Mouse (Mus musculus) midbrain, postnatal 0 days (tissue): ENCODE data around the gene Sele. TPM values are rescaled to one million over a fixed set of nuclear protein-coding genes. Genes with fewer than 3 reads are reported as not detected.

Experiments
- ATAC-seq: fragments of 200-750 bp; cut with Nextera tagmentation; 2 replicates; pipeline ENCODE4 v1.8.0; 2017; ENCODE audit warnings: moderate number of reproducible peaks, mild to moderate bottlenecking, moderate TSS enrichment, moderate library complexity; ENCODE audit not compliant: low FRiP score
- DNase-seq: peaks from one replicate; pipeline ENCODE4 v3.0.0-alpha.2; 2015; ENCODE audit warnings: low spot score
- H3K27ac ChIP-seq: fragments of 300-500 bp; sonication (generic); 2 replicates; pipeline ENCODE4 v1.5.1; 2014; ENCODE audit warnings: low read depth, mild to moderate bottlenecking, low read length, mixed read lengths
- H3K27me3 ChIP-seq: fragments of 300-500 bp; sonication (generic); 2 replicates; pipeline ENCODE4 v1.6.1; 2014; ENCODE audit warnings: low read length, control low read depth, mixed read lengths; ENCODE audit not compliant: insufficient read depth
- H3K36me3 ChIP-seq: fragments of 300-500 bp; sonication (generic); 2 replicates; pipeline ENCODE4 v1.6.1; 2014; ENCODE audit warnings: low read length, control low read depth, mixed read lengths; ENCODE audit not compliant: insufficient read depth
- H3K4me1 ChIP-seq: fragments of 300-500 bp; sonication (generic); 2 replicates; pipeline ENCODE4 v1.6.1; 2014; ENCODE audit warnings: mild to moderate bottlenecking, control low read depth, antibody characterized with exemption, low read length, mixed read lengths; ENCODE audit not compliant: insufficient read depth
- H3K4me2 ChIP-seq: fragments of 300-500 bp; sonication (generic); 2 replicates; pipeline ENCODE4 v1.6.1; 2014; ENCODE audit warnings: low read depth, mild to moderate bottlenecking, low read length, mixed read lengths; ENCODE audit not compliant: poor library complexity, severe bottlenecking
- H3K4me3 ChIP-seq: fragments of 300-500 bp; sonication (generic); 2 replicates; pipeline ENCODE4 v1.5.1; 2014; ENCODE audit warnings: low read depth, mild to moderate bottlenecking, low read length, moderate library complexity
- H3K9ac ChIP-seq: fragments of 300-500 bp; sonication (generic); replicated peaks from 2 replicates; pipeline ENCODE4 v1.6.1; 2014; ENCODE audit warnings: mild to moderate bottlenecking, low read length, moderate library complexity, mixed read lengths; ENCODE audit not compliant: poor library complexity, severe bottlenecking
- H3K9me3 ChIP-seq: fragments of 300-500 bp; sonication (generic); 2 replicates; pipeline ENCODE4 v1.6.1; 2016; ENCODE audit warnings: low read length, control low read depth
- CTCF ChIP-seq: IDR thresholded peaks from 2 replicates; pipeline ENCODE4 v1.5.1; 2016; ENCODE audit warnings: antibody characterized with exemption, mild to moderate bottlenecking
- WGBS: fragments of 180-500 bp; shearing (Covaris S2); extraction: QIAGEN DNeasy Blood & Tissue Kit; methylation state at CpG from one replicate; pipeline ENCODE4 v1.1.7; 2014; 5-methylcytosine and 5-hydroxymethylcytosine counted together
- polyA plus RNA-seq: library from polyadenylated mRNA; unstranded; fragments of >200 nt; fragmentation: Nextera tagmentation; extraction: Ambion mirVana; gene quantifications from 2 replicates; pipeline ENCODE4 v1.2.1, GENCODE M21; 2015
- total RNA-seq: library from RNA; depleted of rRNA; stranded (reverse); fragments of >200 nt; gene quantifications from 2 replicates; pipeline ENCODE4 v1.2.3, GENCODE M21; 2014; rRNA removed

Sele gene
- total and polyA plus RNA-seq, 2 experiments from 2014 or later, result not detected

GRCm38 (mm10) chr1:164098372-164098771, 50.3 kb downstream of the Sele start:
- Histone ChIP-seq H3K4me3 (no peak overlapping the region), H3K4me1 (no peaks in the 10 kb centered on the region), H3K9me3 (no peaks in the 10 kb centered on the region), H3K9ac (no peak overlapping the region), H3K4me2 (no peak overlapping the region), H3K36me3 (no peaks in the 10 kb centered on the region), H3K27me3 (no peaks in the 10 kb centered on the region), H3K27ac (no peak overlapping the region)
- DNase-seq (peak; percentile 24), ATAC-seq (no peak)
- no peak for TF ChIP-seq CTCF
- 48% methylated on average over 2 of the region's 2 CpGs for WGBS

Other genes starting within 250 kb of the Sele start
- 15.7 and 16.6 TPM in 2 replicates for gene Scyl3, start 119.1 kb upstream of the Sele start, total RNA-seq
- gene Scyl3, start 119.1 kb upstream of the Sele start, polyA plus RNA-seq, result 11.9 and 12.3 TPM in 2 replicates
- gene BC055324, start 53.4 kb upstream of the Sele start, total RNA-seq, result 5.2 and 5.6 TPM in 2 replicates
- 1.8 TPM in 2 replicates for gene BC055324, start 53.4 kb upstream of the Sele start, polyA plus RNA-seq
- gene Mettl18, start 53.3 kb upstream of the Sele start, total RNA-seq, result 3.6 and 6.9 TPM in 2 replicates
- gene Mettl18, start 53.3 kb upstream of the Sele start, polyA plus RNA-seq, result 4.9 and 5.2 TPM in 2 replicates
- not detected in 2 replicates for gene Sell, start 13.7 kb downstream of the Sele start, total RNA-seq
- gene Sell, start 13.7 kb downstream of the Sele start, polyA plus RNA-seq, result 0.18 TPM in 1 of 2 replicates, not detected in the other
- gene Selp, start 67.0 kb downstream of the Sele start, total RNA-seq, result not detected in 2 replicates
- gene Selp, start 67.0 kb downstream of the Sele start, polyA plus RNA-seq, result not detected in 2 replicates
- gene F5, start 103.6 kb downstream of the Sele start, total RNA-seq, result 0.05 and 0.09 TPM in 2 replicates
- gene F5, start 103.6 kb downstream of the Sele start, polyA plus RNA-seq, result 0.02 and 0.04 TPM in 2 replicates
- 17.0 and 20.2 TPM in 2 replicates for gene Slc19a2, start 200.8 kb downstream of the Sele start, total RNA-seq
- 7.4 and 8.4 TPM in 2 replicates for gene Slc19a2, start 200.8 kb downstream of the Sele start, polyA plus RNA-seq
- 12.6 and 20.9 TPM in 2 replicates for gene Ccdc181, start 227.4 kb downstream of the Sele start, total RNA-seq
- gene Ccdc181, start 227.4 kb downstream of the Sele start, polyA plus RNA-seq, result 27.2 and 29.0 TPM in 2 replicates